Mouse (Mus musculus) CD4-positive, CD25-positive, alpha-beta regulatory T cell (primary cell): ENCODE results near the gene Spsb4. TPM values are rescaled to one million over a fixed set of nuclear protein-coding genes. Genes with fewer than 3 reads are reported as not detected.

Experiments
- polyA plus RNA-seq: library from polyadenylated mRNA; unstranded; fragments of 100-300 nt; shearing (Covaris generic); gene quantifications from one replicate; pipeline ENCODE4 v1.2.1, GENCODE M21; 2017

The Spsb4 gene
- not detected for polyA plus RNA-seq

GRCm38 (mm10) chr9:97018677-97019147, at the start of gene Spsb4:
TSS of gene Spsb4 (minus strand) at chr9:97018843.

Other genes starting within 250 kb of the Spsb4 start
- gene Pxylp1, start 126.2 kb downstream of the Spsb4 start, polyA plus RNA-seq: 10.7 TPM
- gene Slc25a36, start 92.3 kb upstream of the Spsb4 start, polyA plus RNA-seq: 72.2 TPM